Mouse (Mus musculus) layer of hippocampus, postnatal 14 days (tissue): ENCODE measurements around the gene Imp4. TPM values are rescaled to one million over a fixed set of nuclear protein-coding genes. Genes with fewer than 3 reads are reported as not detected.

Experiments
- microRNA-seq, 2 experiments: library from miRNA; unstranded; fragments of <30 nt; microRNA quantifications; one replicate each; pipeline ENCODE4 v1.2.0; 2021
- total RNA-seq, 2 experiments: library from RNA; stranded (reverse); gene quantifications; 2 replicates each; pipeline ENCODE4 v1.2.3; 2021

Gene Imp4
- total RNA-seq, 2 experiments from 2014 or later: 25.0 to 28.5 TPM

Small RNA genes within 50 kb of the gene (microRNA-seq; reads per million reads assigned to microRNA genes)
- 0.28 to 1.1 reads per million in 2 experiments for gene Mir5103

Other genes starting within 250 kb of the Imp4 start
- 10 to 100 TPM; 19.7 to 19.9 TPM for gene Ccdc115, start 179 bp upstream of the Imp4 start, total RNA-seq
- 1 to 10 TPM; 3.4 to 5.2 TPM for gene Ptpn18, start 19.9 kb downstream of the Imp4 start, total RNA-seq
- not detected for gene Prss39, start 58.6 kb downstream of the Imp4 start, total RNA-seq
- not detected for gene Cfc1, start 95.8 kb downstream of the Imp4 start, total RNA-seq
- gene Prss40, start 121.1 kb downstream of the Imp4 start, total RNA-seq: not detected
- gene Amer3, start 139.8 kb downstream of the Imp4 start, total RNA-seq: 10 to 100 TPM; 35.3 to 36.3 TPM